Mouse (Mus musculus) heart, postnatal 4 days (tissue): ENCODE data around the gene Pigf. TPM values are rescaled to one million over a fixed set of nuclear protein-coding genes. Genes with fewer than 3 reads are reported as not detected.
"Not testable (repeated sequence)": the region's sequence is repeated elsewhere in the genome, so short reads cannot be mapped to it uniquely, and the experiment has no call there.

ENCODE experiments used
- DNase-seq: peaks from one replicate; pipeline ENCODE4 v3.0.0; 2021
- total RNA-seq, 2 experiments: library from RNA; stranded (reverse); gene quantifications; 2 replicates each; pipeline ENCODE4 v1.2.3; 2021

Pigf gene
- 1 to 10 TPM; 5.5 to 6.8 TPM for total RNA-seq

GRCm38 (mm10) chr17:87025269-87025949 lies at the start of gene Pigf, which contains the start of gene Cript:
Gene Pigf (minus strand): TSS chr17:87025406.
Gene Cript (plus strand): TSS chr17:87025550.
- DNase-seq: peak; percentile 98

GRCm38 (mm10) chr17:87073470-87073869 lies 48.3 kb upstream of the Pigf start:
- DNase-seq: no peak

GRCm38 (mm10) chr17:87072766-87073440 lies 47.7 kb upstream of the Pigf start:
- DNase-seq: no peak

- DNase-seq: not testable (repeated sequence)
Observed at GRCm38 (mm10) chr17:87072183-87072582, 47.0 kb upstream of the Pigf start.

- no peak for DNase-seq
Observed at GRCm38 (mm10) chr17:87068997-87069396, 43.8 kb upstream of the Pigf start.

- no peak for DNase-seq
Observed at GRCm38 (mm10) chr17:87063969-87064368, 38.8 kb upstream of the Pigf start.

GRCm38 (mm10) chr17:87063461-87063860 lies 38.3 kb upstream of the Pigf start:
- no peak for DNase-seq

GRCm38 (mm10) chr17:87062639-87063038 lies 37.4 kb upstream of the Pigf start:
- no peak for DNase-seq

- peak; percentile 66 for DNase-seq
Observed at GRCm38 (mm10) chr17:87057486-87058266, 32.5 kb upstream of the Pigf start.

- DNase-seq: peak; percentile 3
Observed at GRCm38 (mm10) chr17:87056761-87057160, 31.6 kb upstream of the Pigf start.

GRCm38 (mm10) chr17:87055663-87056062 lies 30.5 kb upstream of the Pigf start:
- DNase-seq: no peak

GRCm38 (mm10) chr17:87055051-87055459 lies 29.8 kb upstream of the Pigf start:
- peak; percentile 55 for DNase-seq

GRCm38 (mm10) chr17:87053921-87054320 lies 28.7 kb upstream of the Pigf start:
- DNase-seq: no peak

- no peak for DNase-seq
Observed at GRCm38 (mm10) chr17:87052432-87052831, 27.2 kb upstream of the Pigf start.

GRCm38 (mm10) chr17:87051652-87052051 lies 26.4 kb upstream of the Pigf start:
- no peak for DNase-seq

GRCm38 (mm10) chr17:87050469-87051175 lies 25.4 kb upstream of the Pigf start:
- DNase-seq: peak; percentile 51

GRCm38 (mm10) chr17:87049696-87050095 lies 24.5 kb upstream of the Pigf start:
- no peak for DNase-seq

- DNase-seq: no peak
Observed at GRCm38 (mm10) chr17:87044796-87045195, 19.6 kb upstream of the Pigf start.

- peak; percentile 94 for DNase-seq
Observed at GRCm38 (mm10) chr17:87044364-87044763, 19.2 kb upstream of the Pigf start.

GRCm38 (mm10) chr17:87041739-87042138 lies 16.5 kb upstream of the Pigf start:
- DNase-seq: no peak

GRCm38 (mm10) chr17:87038496-87038895 lies 13.3 kb upstream of the Pigf start:
- no peak for DNase-seq
